Mouse (Mus musculus) C2C12 (cell line): ENCODE measurements around the gene Clstn3.

ENCODE experiments used
- CEBPB ChIP-seq: IDR thresholded peaks from one replicate; pipeline ENCODE4 v1.6.1; 2011; ENCODE audit warnings: low read depth, mild to moderate bottlenecking, control low read depth, moderate library complexity
- CTCF ChIP-seq: IDR thresholded peaks from one replicate; pipeline ENCODE4 v1.5.1; 2011; ENCODE audit not compliant: control insufficient read depth, insufficient read depth, insufficient read length
- FOSL1 ChIP-seq: IDR thresholded peaks from one replicate; pipeline ENCODE4 v1.8.0; 2011; ENCODE audit warnings: mild to moderate bottlenecking, low read length; ENCODE audit not compliant: poor library complexity, insufficient read depth, severe bottlenecking
- MAX ChIP-seq: IDR thresholded peaks from one replicate; pipeline ENCODE4 v1.6.1; 2011; ENCODE audit warnings: mild to moderate bottlenecking, control low read depth
- USF1 ChIP-seq: IDR thresholded peaks from one replicate; pipeline ENCODE4 v1.6.1; 2011; ENCODE audit warnings: low read depth, mild to moderate bottlenecking, control low read depth, moderate library complexity

GRCm38 (mm10) chr6:124430379-124430778, 34.2 kb downstream of the Clstn3 start:
- TF ChIP-seq MAX (no peak), FOSL1 (no peak), CTCF (no peak), USF1 (no peak), CEBPB (no peak)
